Mouse (Mus musculus) brain, adult 10 weeks (tissue): Measurements from ENCODE around the gene Gm20547. TPM values are rescaled to one million over a fixed set of nuclear protein-coding genes. Genes with fewer than 3 reads are reported as not detected.

Experiments
- polyA plus RNA-seq: library from polyadenylated mRNA; stranded (reverse); fragments of 350-450 nt; fragmentation: Illumina TruSeq; extraction: RNeasy Lipid Tissue Mini Kit (QIAGEN cat#74804); gene quantifications from one replicate; pipeline ENCODE4 v1.2.3, GENCODE M21; 2015; ENCODE audit warnings: low read depth, low replicate concordance

The Gm20547 gene
- not detected for polyA plus RNA-seq

DNA sequence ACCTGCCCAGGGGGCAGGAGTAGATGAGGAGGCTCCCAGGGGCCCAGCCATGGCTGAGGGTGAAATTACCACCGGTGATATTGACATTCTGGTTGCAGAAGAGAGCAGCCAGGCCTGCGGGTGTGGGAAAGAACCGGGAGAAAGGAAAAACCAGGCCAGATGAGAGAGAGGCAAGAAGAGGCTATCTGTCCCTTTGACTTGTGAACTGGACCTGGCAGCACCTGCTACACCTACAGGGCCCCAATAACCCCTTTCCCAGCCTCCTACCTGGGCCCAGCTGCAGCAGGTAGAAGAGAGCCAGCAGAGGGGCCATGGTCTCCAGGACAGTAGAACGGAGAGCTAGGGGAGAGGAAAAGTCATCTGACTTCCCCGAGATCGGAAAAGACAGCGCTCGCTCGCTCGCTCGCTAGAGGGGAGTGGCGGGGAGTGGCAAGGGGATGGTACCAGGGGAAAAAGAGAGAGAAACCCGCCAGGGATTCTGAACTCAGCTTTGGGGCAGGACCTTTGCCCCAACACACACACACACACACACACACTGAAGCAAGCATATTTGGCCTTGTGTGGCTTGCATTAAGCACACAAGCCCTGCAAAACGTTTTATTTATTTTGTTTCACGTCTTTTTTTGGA lies at the start of gene Gm20547:
TSS of gene Gm20547 (minus strand) at position 360 of the 628 bp plus-strand sequence.

DNA sequence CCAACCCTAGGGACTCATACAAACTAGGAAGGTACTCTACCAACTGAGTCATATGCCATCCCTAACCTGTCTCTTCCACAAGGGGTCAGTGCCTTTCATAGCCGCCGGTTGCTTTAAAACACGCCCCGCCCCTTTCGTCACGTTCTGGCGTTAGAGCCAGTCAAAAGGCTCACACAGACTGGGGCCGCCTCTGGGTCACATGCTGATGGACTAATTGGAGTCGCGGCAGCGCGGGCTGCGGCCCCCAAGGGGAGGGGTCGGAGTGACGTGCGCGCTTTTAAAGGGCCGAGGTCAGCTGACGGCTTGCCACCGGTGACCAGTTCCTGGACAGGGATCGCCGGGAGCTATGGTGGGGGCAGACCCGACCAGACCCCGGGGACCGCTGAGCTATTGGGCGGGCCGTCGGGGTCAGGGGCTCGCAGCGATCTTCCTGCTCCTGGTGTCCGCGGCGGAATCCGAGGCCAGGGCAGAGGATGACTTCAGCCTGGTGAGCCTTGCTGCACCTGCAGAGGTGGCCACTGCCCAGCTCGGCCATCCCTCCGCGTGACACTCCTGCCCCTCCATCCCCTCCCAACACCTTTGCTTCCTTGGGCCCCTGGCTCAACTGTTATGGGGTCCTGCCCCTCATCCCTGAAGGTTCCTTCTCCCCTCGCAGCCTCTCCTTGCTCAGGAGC lies 49.4 kb upstream of the Gm20547 start, which contains the start of gene Neu1:
TSS of gene Neu1 (plus strand) at position 193 of the 674 bp plus-strand sequence.

DNA sequence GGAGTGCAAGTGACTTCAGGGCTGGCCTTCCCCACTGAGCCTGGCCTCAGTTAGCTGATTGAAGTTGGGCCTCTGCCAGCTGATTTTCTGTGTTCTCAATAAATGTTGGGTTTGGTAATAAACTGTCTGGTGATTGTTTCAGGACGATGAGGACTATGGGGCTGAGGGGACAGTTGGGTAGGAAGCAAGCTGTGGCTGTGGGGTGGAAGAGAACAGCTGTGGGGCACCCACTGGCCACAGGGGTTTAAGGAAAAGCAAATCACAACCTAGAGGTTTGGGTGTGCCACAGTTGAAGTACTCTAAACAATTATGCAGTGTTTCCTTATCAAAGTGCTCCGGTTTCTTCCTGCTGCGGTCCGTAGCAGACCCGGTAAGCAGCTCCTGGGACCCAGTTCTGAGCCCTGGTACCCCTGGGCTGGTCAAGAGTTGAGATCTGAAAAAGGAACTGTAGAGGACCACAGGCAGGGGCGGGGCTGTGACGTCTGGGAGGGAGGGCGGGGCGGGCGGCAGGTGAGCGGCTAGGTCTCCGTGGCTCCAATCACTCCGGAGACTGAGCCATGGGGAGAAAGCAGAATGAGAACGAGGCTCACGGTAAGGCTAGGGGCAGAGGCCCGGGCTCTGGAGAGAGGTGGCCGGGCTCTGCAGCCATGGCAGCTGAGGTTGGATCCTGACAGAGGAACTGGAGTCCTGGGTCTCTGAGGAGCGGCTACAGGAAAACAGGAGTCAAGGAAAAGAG lies 32.3 kb upstream of the Gm20547 start, which contains the start of gene Slc44a4:
TSS of gene Slc44a4 (plus strand) at position 537 of the 736 bp plus-strand sequence.

DNA sequence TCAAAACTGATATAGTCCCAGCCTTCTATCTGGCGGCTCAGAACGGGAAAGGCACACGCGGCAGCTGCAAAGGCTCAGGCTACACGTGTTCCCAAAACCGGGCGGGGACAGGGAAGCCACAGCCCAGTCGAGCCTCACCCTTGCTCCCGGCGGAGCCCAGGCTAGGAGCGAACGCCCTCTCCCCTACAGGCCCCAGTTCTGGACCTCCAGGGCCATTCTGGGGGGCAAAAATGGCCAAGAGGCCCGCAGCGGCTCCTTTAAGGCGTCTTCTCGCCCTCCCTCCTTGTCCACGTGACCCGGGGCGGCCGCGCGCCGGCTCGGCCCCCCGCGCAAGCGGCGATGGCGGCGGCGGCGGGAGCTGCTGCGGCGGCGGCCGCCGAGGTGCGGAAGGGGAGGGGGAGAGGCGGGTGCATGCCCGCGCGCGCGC lies 16.3 kb upstream of the Gm20547 start, which contains the start of the genes C2 and Ehmt2:
TSS of gene C2 (minus strand) at position 106 of the 427 bp plus-strand sequence.
TSS of gene Ehmt2 (plus strand) at position 310 of the 427 bp plus-strand sequence.

DNA sequence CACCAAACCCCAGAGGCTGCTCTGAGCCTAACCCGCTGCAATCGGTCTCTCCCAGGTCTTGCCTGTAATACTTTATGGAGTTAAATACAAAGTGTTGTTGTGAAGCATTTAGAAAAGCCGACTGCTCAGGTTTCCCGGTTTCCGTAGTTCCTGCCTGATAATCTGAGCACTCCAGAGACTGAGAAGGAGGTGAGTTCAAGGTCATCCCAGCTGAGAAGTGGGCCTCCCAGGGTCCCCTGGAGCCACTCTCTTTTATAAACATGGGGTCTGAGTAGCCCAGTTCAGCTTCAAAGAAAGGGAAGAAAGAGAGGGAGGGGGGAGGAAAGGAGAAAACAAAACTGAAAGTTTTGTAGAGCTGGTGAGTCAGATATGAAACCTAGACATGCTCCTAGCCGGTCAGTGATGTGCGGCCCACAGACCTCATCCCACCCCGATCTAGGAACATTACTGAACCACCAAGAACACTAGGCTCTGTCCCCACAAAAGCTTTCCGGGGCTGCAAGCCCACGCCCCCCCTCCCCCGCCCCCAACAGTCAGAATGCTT lies 2.4 kb downstream of the Gm20547 start, which contains the start of gene Zbtb12:
TSS of gene Zbtb12 (plus strand) at position 148 of the 544 bp plus-strand sequence.

DNA sequence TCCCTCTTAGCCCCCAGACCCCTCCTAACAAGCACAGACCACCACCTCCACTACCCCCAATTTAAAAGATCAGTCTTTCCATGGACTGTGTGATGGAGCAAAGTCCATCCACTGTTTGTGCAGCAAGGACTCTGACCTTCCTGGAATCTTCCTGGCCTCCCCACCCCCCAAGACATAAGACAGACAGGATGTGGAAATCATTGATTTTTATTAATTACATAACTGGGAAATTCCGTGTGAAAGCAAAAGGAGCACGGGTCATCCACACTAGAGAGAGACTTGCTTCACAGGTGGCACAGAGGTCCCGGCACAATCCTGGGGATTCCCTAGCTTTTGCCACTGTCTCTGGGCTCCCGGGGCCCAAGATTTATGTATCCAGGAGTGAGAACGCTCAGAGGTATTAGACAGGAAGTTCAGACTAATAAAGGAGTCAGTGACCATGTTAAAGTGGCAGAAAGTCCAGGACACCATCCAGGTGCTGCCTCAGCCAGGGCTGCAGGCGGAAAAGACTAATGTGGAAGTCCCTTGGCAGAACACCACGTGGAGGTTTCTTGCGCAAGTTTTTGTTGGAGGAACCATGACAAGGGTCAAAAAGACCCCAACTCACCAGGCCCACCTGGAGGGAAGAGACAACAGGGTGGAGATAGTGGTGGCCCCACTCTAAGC lies 19.3 kb downstream of the Gm20547 start, which contains the start of gene Cfb:
TSS of gene Cfb (minus strand) at position 103 of the 666 bp plus-strand sequence.

DNA sequence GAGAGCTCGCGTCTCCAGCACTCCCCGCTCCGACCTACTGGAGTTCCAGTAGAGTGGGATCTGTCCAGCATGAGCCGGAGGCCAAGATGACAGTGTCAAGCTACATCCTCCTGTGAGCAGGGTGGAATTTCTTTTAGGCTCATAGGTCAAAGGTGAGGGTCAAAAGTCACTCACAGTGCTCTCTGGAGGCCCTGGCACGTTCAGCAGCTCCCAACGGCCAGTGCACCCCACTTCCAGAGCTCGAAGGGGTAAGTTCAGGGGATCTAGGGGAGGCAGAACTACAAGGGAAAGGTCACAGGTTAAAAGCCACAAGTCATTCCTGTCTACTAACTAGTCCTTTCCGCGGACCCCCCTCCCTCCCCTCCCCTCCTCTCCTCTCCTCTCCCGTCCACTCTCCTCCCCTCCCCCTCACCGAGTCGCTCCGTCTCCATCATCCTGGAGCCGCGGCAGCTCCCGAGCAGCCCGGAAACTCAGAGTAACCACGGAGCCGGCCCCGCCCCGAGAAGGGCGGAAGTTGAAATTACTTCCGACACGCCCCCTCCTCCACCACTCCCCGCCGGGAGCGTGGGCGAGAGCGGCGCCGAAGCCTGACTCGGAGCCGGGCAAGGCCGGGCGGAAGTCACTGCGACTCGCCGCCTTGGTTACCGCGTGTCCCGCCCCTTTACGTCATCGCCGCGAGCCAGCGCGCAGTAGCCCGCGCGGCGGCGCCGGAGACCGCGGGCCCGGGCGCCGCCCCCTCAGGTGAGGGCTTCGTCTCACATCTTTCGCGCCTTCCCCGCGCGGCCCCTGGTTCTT lies 31.9 kb downstream of the Gm20547 start, which contains the start of the genes Skiv2l and Nelfe:
TSS of gene Skiv2l (minus strand) at position 489 of the 795 bp plus-strand sequence.
TSS of gene Nelfe (plus strand) at position 670 of the 795 bp plus-strand sequence.

DNA sequence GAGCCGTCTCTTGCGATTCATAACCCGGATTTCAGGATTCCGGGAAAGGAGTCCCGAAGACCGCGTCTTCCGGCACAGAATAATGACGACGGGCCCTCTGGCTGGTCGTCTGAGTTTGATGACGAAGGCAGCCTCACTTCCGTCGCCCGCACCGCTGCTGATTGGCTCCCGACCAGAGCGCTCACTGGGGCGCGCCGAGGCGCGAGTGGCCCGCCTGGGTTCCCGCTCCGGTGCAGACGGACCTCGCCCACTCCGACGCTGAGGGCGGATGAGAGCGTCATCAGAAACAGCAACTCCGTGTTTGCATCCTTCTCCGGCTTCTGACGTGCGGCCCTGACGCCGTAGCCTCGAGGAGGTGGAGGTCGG lies 45.0 kb downstream of the Gm20547 start, which contains the start of the genes Stk19 and Dxo:
TSS of gene Stk19 (minus strand) at position 90 of the 366 bp plus-strand sequence.
TSS of gene Dxo (plus strand) at position 164 of the 366 bp plus-strand sequence.

Other genes with a start within 250 kb of the Gm20547 start
- 12.5 TPM for gene Fkbpl, start 237.3 kb downstream of the Gm20547 start, polyA plus RNA-seq
- gene Atf6b, start 234.9 kb downstream of the Gm20547 start, polyA plus RNA-seq = 54.8 TPM
- 0.86 TPM for gene Tnxb, start 211.5 kb downstream of the Gm20547 start, polyA plus RNA-seq
- gene C4b, start 138.2 kb downstream of the Gm20547 start, polyA plus RNA-seq = 10.9 TPM
- not detected for gene Cyp21a1, start 77.5 kb downstream of the Gm20547 start, polyA plus RNA-seq
- gene Stk19, start 45.1 kb downstream of the Gm20547 start, polyA plus RNA-seq = 67.9 TPM
- gene Dxo, start 45.0 kb downstream of the Gm20547 start, polyA plus RNA-seq = 37.4 TPM
- 47.0 TPM for gene Skiv2l, start 31.8 kb downstream of the Gm20547 start, polyA plus RNA-seq
- gene Nelfe, start 31.7 kb downstream of the Gm20547 start, polyA plus RNA-seq = 35.3 TPM
- 0.31 TPM for gene Cfb, start 19.5 kb downstream of the Gm20547 start, polyA plus RNA-seq
- 5.7 TPM for gene Zbtb12, start 2.6 kb downstream of the Gm20547 start, polyA plus RNA-seq
- gene C2, start 16.2 kb upstream of the Gm20547 start, polyA plus RNA-seq = 1.5 TPM
- 122 TPM for gene Ehmt2, start 16.4 kb upstream of the Gm20547 start, polyA plus RNA-seq
- gene Slc44a4, start 32.4 kb upstream of the Gm20547 start, polyA plus RNA-seq = 0.19 TPM
- 51.2 TPM for gene Neu1, start 49.2 kb upstream of the Gm20547 start, polyA plus RNA-seq
- gene Hspa1b, start 77.2 kb upstream of the Gm20547 start, polyA plus RNA-seq = 8.3 TPM
- gene Gm20481, start 87.9 kb upstream of the Gm20547 start, polyA plus RNA-seq = not detected
- gene Hspa1a, start 90.1 kb upstream of the Gm20547 start, polyA plus RNA-seq = 8.4 TPM
- 0.36 TPM for gene Hspa1l, start 90.7 kb upstream of the Gm20547 start, polyA plus RNA-seq
- 26.4 TPM for gene Lsm2, start 99.8 kb upstream of the Gm20547 start, polyA plus RNA-seq
- gene Vars, start 118.9 kb upstream of the Gm20547 start, polyA plus RNA-seq = 22.8 TPM
- 0.71 TPM for gene Vwa7, start 134.5 kb upstream of the Gm20547 start, polyA plus RNA-seq
- gene Sapcd1, start 146.0 kb upstream of the Gm20547 start, polyA plus RNA-seq = not detected
- gene Msh5, start 164.7 kb upstream of the Gm20547 start, polyA plus RNA-seq = 0.67 TPM
- 22.1 TPM for gene Clic1, start 167.9 kb upstream of the Gm20547 start, polyA plus RNA-seq
- 19.3 TPM for gene Ddah2, start 177.0 kb upstream of the Gm20547 start, polyA plus RNA-seq
- not detected for gene Ly6g6c, start 183.3 kb upstream of the Gm20547 start, polyA plus RNA-seq
- gene Mpig6b, start 184.1 kb upstream of the Gm20547 start, polyA plus RNA-seq = not detected
- 5.5 TPM for gene Ly6g6e, start 194.9 kb upstream of the Gm20547 start, polyA plus RNA-seq
- 1.8 TPM for gene Ly6g6d, start 196.0 kb upstream of the Gm20547 start, polyA plus RNA-seq
- 0.70 TPM for gene Ly6g6f, start 203.6 kb upstream of the Gm20547 start, polyA plus RNA-seq
- 106 TPM for gene Abhd16a, start 207.2 kb upstream of the Gm20547 start, polyA plus RNA-seq
- gene Ly6g5c, start 226.2 kb upstream of the Gm20547 start, polyA plus RNA-seq = not detected
- gene Ly6g5b, start 233.4 kb upstream of the Gm20547 start, polyA plus RNA-seq = not detected
- 24.9 TPM for gene Gpank1, start 239.4 kb upstream of the Gm20547 start, polyA plus RNA-seq
- gene Csnk2b, start 240.0 kb upstream of the Gm20547 start, polyA plus RNA-seq = 221 TPM
- 18.0 TPM for gene D17H6S53E, start 244.3 kb upstream of the Gm20547 start, polyA plus RNA-seq